Mouse (Mus musculus) G1E (cell line): ENCODE results near the gene Lyg1. TPM values are rescaled to one million over a fixed set of nuclear protein-coding genes. Genes with fewer than 3 reads are reported as not detected.
"Not testable (repeated sequence)": the region's sequence is repeated elsewhere in the genome, so short reads cannot be mapped to it uniquely, and the experiment has no call there.

Source experiments
- ATAC-seq: 2 replicates; pipeline ENCODE4 v1.8.0; 2016; ENCODE audit warnings: mild to moderate bottlenecking; ENCODE audit not compliant: insufficient number of reproducible peaks, poor library complexity, low FRiP score, severe bottlenecking; ENCODE audit errors: extremely low read depth
- DNase-seq: peaks from one replicate; pipeline ENCODE4 v3.0.0; 2012; ENCODE audit warnings: low spot score
- H3K27me3 ChIP-seq: 2 replicates; pipeline ENCODE4 v1.6.1; 2012; ENCODE audit warnings: mild to moderate bottlenecking, low read length, inconsistent platforms; ENCODE audit not compliant: insufficient read depth
- H3K36me3 ChIP-seq: replicated peaks from 2 replicates; pipeline ENCODE3; 2012; ENCODE audit warnings: mild to moderate bottlenecking, inconsistent platforms
- H3K4me1 ChIP-seq: 2 replicates; pipeline ENCODE4 v1.6.1; 2012; ENCODE audit warnings: low read depth, low read length, inconsistent platforms, mixed read lengths; ENCODE audit not compliant: insufficient read depth
- H3K4me3 ChIP-seq: 2 replicates; pipeline ENCODE4 v1.5.1; 2012; ENCODE audit warnings: low read depth, mild to moderate bottlenecking, inconsistent platforms, low read length, moderate library complexity, mixed read lengths
- H3K9me3 ChIP-seq: replicated peaks from 2 replicates; pipeline ENCODE4 v1.6.1; 2012; ENCODE audit warnings: inconsistent platforms
- CTCF ChIP-seq: IDR thresholded peaks from 2 replicates; pipeline ENCODE4 v1.5.1; 2012; ENCODE audit warnings: low read depth, low read length, inconsistent platforms, mixed read lengths
- GATA1 ChIP-seq: IDR thresholded peaks from 2 replicates; pipeline ENCODE4 v1.6.1; 2012; ENCODE audit warnings: borderline replicate concordance, low read length, inconsistent platforms, mixed read lengths
- GATA2 ChIP-seq: IDR thresholded peaks from 2 replicates; pipeline ENCODE4 v1.6.1; 2012; ENCODE audit warnings: low read depth, low read length, inconsistent platforms, borderline replicate concordance
- POLR2AphosphoS5 ChIP-seq: IDR thresholded peaks from 2 replicates; pipeline ENCODE4 v1.6.1; 2012; ENCODE audit warnings: low read depth, low read length, inconsistent platforms; ENCODE audit not compliant: insufficient replicate concordance
- TAL1 ChIP-seq: conservative IDR thresholded peaks from 2 replicates; pipeline ENCODE4 v1.6.1; 2012; ENCODE audit warnings: low read depth, low read length, inconsistent platforms, mixed read lengths
- polyA plus RNA-seq: library from polyadenylated mRNA; stranded (reverse); fragments of >175 nt; gene quantifications from 2 replicates; pipeline ENCODE4 v1.2.3, GENCODE M21; 2012
- total RNA-seq, 2 experiments: library from RNA; stranded (forward) in 1 of 2; stranded (reverse) in 1 of 2; fragments of 200-1000 nt in 1 of 2; fragments of >200 nt in 1 of 2; fragmentation: Nextera tagmentation in 1 of 2; gene quantifications; 2 replicates each; pipeline ENCODE4 v1.2.3; 2014 to 2017

The Lyg1 gene
- total and polyA plus RNA-seq, 3 experiments = not detected

DNA sequence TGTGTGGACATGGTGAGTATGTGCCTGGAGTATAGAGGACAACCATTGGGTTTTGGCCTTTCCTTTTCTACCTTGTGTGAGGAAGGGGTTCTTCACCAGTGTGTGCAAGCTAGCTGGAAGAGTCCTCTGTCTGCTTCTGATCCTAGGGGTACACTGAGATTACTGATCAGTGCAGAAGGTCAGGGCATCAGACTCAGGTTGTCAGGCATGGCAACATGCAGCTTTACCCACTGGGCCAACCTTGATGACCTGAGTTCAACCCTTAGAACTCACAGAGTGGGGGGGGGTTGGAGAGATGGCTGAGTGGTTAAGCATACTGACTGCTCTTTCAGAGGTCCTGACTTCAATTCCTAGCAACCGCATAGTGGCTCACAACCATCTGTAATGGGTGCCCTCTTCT, 26.8 kb upstream of the Lyg1 start:
- Histone ChIP-seq H3K36me3 (peaks cover 51% of the 10 kb centered on the region), H3K4me3 (no peak overlapping the region), H3K27me3 (no peaks in the 10 kb centered on the region; the same call in 1 of the 2 replicates), H3K4me1 (peaks cover 6% of the 10 kb centered on the region; the same call in 1 of the 2 replicates), H3K9me3 (no peaks in the 10 kb centered on the region)
- TF ChIP-seq POLR2AphosphoS5 (no peak), CTCF (no peak), GATA1 (no peak), TAL1 (no peak), GATA2 (no peak)
- ATAC-seq = no peak
- no peak for DNase-seq

DNA sequence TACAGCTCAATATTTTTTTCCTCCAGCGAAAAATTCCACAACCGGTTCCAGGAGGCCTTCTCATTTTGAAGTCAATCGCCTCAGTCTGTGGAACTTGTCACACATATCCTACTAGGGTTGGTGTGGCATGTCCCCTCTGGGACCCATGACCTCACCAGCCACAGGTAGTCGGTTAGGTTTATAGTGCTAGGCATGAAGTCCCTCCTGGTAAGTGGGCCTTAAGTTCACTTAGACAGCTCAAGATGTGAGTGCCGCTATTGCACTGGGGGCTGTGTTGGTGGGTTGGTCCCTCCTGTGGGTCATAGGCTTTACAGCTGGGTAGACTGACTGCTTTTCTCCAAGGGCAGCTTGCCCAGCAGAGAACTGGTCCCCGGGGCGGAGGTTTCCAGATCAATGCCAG, 19.7 kb upstream of the Lyg1 start:
- H3K27me3 ChIP-seq = peaks cover 13% of the 10 kb centered on the region
- no peak for DNase-seq
- no peaks in the 10 kb centered on the region for H3K36me3 ChIP-seq
- no peak for ATAC-seq
- H3K9me3 ChIP-seq = no peaks in the 10 kb centered on the region
- H3K4me3 ChIP-seq = no peak overlapping the region
- TF ChIP-seq GATA2 = no peak
- H3K4me1 ChIP-seq = no peaks in the 10 kb centered on the region

DNA sequence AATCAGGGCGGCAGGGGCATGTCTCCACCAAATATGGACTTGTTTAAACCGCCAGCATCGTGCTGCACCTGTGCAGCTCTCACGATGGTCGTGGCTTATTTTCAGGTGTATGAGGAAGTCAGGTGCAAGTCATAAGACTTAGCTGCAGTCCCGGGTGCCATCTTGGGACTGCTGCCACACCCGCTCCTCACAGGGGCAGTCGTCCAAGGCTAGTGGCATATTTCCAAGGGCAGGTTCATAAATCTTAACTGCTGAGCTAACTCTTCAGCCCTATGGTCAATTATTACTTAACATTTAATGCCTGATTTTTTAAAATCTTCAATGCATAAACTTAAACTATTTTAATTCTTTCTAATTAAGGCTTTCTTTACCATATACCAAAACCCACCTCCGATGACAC, 19.1 kb upstream of the Lyg1 start:
- ATAC-seq, H3K9me3 ChIP-seq, H3K36me3 ChIP-seq, H3K4me3 ChIP-seq, DNase-seq, H3K4me1 ChIP-seq: not testable (repeated sequence)
- peaks cover 14% of the 10 kb centered on the region for H3K27me3 ChIP-seq

DNA sequence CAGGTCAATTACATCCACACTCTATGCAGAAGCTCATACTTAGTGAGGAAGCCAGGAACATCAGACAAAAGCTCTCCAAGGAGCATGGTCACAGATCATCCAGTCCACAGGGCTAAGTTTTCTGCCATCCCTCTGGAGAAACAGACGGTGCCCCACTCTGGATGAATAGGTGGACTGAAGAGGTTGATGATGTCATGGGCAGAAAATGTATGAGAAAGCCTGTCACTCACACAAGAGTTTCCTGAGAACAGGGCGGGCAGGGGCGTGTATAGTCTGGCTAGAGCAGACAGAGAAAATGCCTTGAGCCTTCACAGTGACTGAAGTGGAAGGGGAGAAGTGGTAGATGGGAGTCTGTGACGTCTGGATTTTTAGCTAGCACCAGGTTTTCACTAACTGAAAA, 14.0 kb upstream of the Lyg1 start:
- Histone ChIP-seq H3K4me3 (no peak overlapping the region), H3K27me3 (peaks cover 20% of the 10 kb centered on the region), H3K4me1 (no peaks in the 10 kb centered on the region), H3K36me3 (no peaks in the 10 kb centered on the region), H3K9me3 (no peaks in the 10 kb centered on the region)
- ATAC-seq (no peak), DNase-seq (no peak)
- TF ChIP-seq TAL1 = no peak

DNA sequence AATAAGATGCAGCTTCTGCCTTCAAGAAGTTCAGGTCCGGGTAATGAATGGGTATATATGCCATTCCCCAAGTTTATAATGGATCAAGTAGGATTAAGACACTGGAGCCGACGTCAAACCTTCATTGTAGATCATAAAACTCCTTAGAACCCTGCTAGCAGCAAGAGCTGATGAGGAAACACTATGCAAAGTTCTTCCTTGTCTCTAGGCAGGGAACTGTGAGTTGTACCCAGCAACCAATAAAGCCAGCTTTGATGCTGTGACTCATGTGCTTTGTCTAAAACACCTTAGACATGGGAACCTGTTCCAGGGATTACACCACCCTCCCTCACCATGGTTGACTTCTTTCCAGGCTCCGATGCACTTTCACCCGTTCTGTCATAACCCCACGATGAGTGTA, 11.2 kb upstream of the Lyg1 start:
- H3K9me3 ChIP-seq = no peaks in the 10 kb centered on the region
- TF ChIP-seq GATA1 = no peak
- TF ChIP-seq GATA2 = no peak
- no peak for TF ChIP-seq TAL1
- no peak for TF ChIP-seq POLR2AphosphoS5
- no peak for TF ChIP-seq CTCF
- H3K36me3 ChIP-seq = no peaks in the 10 kb centered on the region
- ATAC-seq = no peak
- no peaks in the 10 kb centered on the region for H3K4me1 ChIP-seq
- peaks cover 16% of the 10 kb centered on the region for H3K27me3 ChIP-seq
- no peak overlapping the region for H3K4me3 ChIP-seq
- DNase-seq = no peak

DNA sequence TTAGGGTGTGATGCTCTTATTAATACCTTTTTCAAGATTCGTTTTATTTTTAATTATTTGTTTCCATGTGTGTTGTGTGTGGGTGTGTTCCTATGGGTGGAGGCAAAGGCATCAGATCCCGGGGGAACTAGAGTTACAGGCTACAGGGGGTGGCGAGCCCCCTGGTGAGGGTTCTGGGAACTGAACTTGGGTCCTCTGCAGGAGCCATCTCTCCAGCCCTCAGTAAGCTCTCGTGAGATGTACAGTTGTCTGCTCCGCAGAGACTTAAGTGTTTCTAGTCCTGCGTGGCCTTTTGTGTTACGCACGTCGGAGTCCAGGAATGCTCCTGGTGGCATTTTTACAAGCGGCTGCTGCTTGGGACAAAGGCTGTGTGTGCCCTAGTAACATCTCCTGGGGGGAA, 8.0 kb upstream of the Lyg1 start:
- Histone ChIP-seq H3K4me1 (no peaks in the 10 kb centered on the region), H3K36me3 (no peaks in the 10 kb centered on the region), H3K9me3 (no peaks in the 10 kb centered on the region), H3K27me3 (peaks cover 10% of the 10 kb centered on the region), H3K4me3 (no peak overlapping the region)
- TF ChIP-seq GATA2 (no peak), TAL1 (no peak), GATA1 (no peak), POLR2AphosphoS5 (no peak), CTCF (no peak)
- no peak for DNase-seq
- ATAC-seq = no peak

DNA sequence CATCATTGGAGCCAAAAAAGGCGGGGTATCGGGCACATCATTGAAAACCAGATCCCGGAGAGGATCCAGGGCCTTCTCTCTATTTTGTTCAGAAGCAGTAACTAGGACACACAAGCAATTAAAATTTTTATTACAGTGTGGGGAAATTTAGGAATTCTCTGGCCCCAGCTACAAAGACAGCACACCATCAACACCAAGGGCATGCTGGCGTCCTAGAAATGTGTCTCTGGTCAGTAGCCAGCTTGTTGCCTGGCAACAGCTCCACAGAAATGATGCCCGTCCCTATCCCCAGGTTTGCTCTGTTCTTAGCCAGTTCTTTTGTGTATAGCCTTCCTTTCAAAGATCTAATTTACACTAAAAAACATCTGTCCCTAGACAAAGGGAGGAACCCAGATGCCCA, 1.9 kb upstream of the Lyg1 start:
- TF ChIP-seq GATA2 (no peak), POLR2AphosphoS5 (no peak), GATA1 (no peak), TAL1 (no peak)
- ATAC-seq = no peak
- Histone ChIP-seq H3K36me3 (no peaks in the 10 kb centered on the region), H3K27me3 (peaks cover 20% of the 10 kb centered on the region), H3K4me3 (no peak overlapping the region), H3K4me1 (no peaks in the 10 kb centered on the region), H3K9me3 (no peaks in the 10 kb centered on the region)
- DNase-seq = no peak

DNA sequence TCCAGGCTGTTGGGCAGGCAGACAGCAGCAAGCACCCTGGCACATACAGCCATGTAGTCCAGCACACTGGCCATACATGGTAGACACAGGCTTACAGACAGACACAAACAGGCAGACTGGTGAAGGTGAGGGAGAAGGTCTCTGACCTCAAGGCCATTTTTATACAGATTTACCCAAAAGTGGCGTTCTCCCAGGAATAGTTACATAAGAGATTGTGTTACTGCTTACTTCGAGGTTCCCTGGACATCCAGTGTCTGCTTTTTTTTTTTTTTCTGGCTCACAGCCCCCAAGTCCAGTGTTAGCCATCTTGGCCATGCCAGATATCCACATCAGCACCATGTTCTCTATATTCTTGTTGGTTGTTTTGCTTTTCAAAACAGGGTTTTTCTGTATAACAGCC, 957 bp upstream of the Lyg1 start:
- H3K27me3 ChIP-seq = peaks cover 23% of the 10 kb centered on the region
- no peaks in the 10 kb centered on the region for H3K9me3 ChIP-seq
- DNase-seq (no peak), ATAC-seq (no peak)
- TF ChIP-seq GATA1 (no peak), POLR2AphosphoS5 (no peak)
- no peaks in the 10 kb centered on the region for H3K4me1 ChIP-seq
- no peak overlapping the region for H3K4me3 ChIP-seq
- no peaks in the 10 kb centered on the region for H3K36me3 ChIP-seq
